ENCODE assay signal across 14 mouse cellular contexts in the genomic region with DNA sequence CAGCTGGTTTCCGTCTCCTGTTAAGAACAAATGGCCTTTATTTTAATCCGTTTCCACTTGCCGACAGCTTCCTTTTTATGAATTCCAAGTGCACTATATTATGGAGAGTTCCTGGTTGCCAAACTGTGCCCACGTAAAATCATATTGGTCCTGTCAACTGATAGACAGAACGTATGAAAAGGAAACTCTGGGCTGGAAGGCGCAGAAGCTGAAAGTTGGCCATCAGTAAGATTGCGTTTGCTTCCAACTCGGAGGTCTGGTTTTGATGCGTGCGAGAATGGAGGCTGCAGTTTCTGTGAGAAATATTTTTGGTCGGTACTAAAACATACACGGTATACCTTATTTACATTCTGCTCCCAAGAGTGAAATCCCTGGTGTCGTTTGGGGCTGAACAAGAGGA.
"Had no signal": no experiment of that assay in that cellular context is flagged by ENCODE, and none has a peak within 500 bp of the region (broad histone marks: within the 10 kb centered on the region; RNA-seq: fewer than 3 reads in every experiment).

No protein-coding gene starts in this region.

- H3K4me1 ChIP-seq: liver, embryonic 12.5 days had no signal

- H3K4me2 ChIP-seq: limb, embryonic 15.5 days; liver, embryonic 12.5 days; lung, embryonic 15.5 days; midbrain, embryonic 12.5 days; neural tube, embryonic 13.5 days had no signal

- ATAC-seq: liver, embryonic 12.5 days had no signal

- H3K9ac ChIP-seq: limb, embryonic 15.5 days; liver, embryonic 12.5 days; lung, embryonic 15.5 days; midbrain, embryonic 12.5 days; neural tube, embryonic 13.5 days had no signal

- H3K36me3 ChIP-seq: limb, embryonic 15.5 days; liver, embryonic 12.5 days; lung, embryonic 15.5 days; midbrain, embryonic 12.5 days; neural tube, embryonic 13.5 days had no signal

- H3K9me3 ChIP-seq: limb, embryonic 15.5 days; liver, embryonic 12.5 days; lung, embryonic 15.5 days; midbrain, embryonic 12.5 days; neural tube, embryonic 13.5 days had no signal

- H3K27ac ChIP-seq: kidney, postnatal 0 days; limb, embryonic 15.5 days; liver, embryonic 12.5 days; lung, embryonic 15.5 days; midbrain, embryonic 12.5 days; neural tube, embryonic 13.5 days had no signal

- DNase-seq: kidney, adult 9 months; kidney, postnatal 36 days; layer of hippocampus, adult 9-11 months; layer of hippocampus, postnatal 36 days; lung, postnatal 14 days; retina, postnatal 1 day; thymus, adult 18-20 months; thymus, postnatal 14 days had no signal

- H3K4me3 ChIP-seq: limb, embryonic 15.5 days; liver, embryonic 12.5 days; lung, embryonic 15.5 days; midbrain, embryonic 12.5 days; neural tube, embryonic 13.5 days had no signal

- H3K27me3 ChIP-seq: limb, embryonic 15.5 days; liver, embryonic 12.5 days; lung, embryonic 15.5 days had no signal
